Mouse (Mus musculus) kidney, embryonic 16.5 days (tissue): ENCODE data around the gene Amhr2. TPM values are rescaled to one million over a fixed set of nuclear protein-coding genes. Genes with fewer than 3 reads are reported as not detected.

Source experiments
- ATAC-seq: fragments of 200-750 bp; cut with Nextera tagmentation; 2 replicates; pipeline ENCODE4 v1.8.0; 2017; ENCODE audit warnings: moderate TSS enrichment; ENCODE audit not compliant: low FRiP score, low TSS enrichment
- H3K27ac ChIP-seq: fragments of 300-500 bp; sonication (generic); 2 replicates; pipeline ENCODE4 v1.5.1; 2014; ENCODE audit warnings: low read length
- H3K27me3 ChIP-seq: fragments of 300-500 bp; sonication (generic); 2 replicates; pipeline ENCODE4 v1.6.1; 2014; ENCODE audit warnings: low read length, control low read depth, mixed read lengths; ENCODE audit not compliant: insufficient read depth
- H3K36me3 ChIP-seq: fragments of 300-500 bp; sonication (generic); 2 replicates; pipeline ENCODE4 v1.6.1; 2014; ENCODE audit warnings: low read length, control low read depth, mixed read lengths; ENCODE audit not compliant: insufficient read depth
- H3K4me1 ChIP-seq: fragments of 300-500 bp; sonication (generic); 2 replicates; pipeline ENCODE4 v1.6.1; 2014; ENCODE audit warnings: low read length, control low read depth, mixed read lengths; ENCODE audit not compliant: insufficient read depth
- H3K4me2 ChIP-seq: fragments of 300-500 bp; sonication (generic); replicated peaks from 2 replicates; pipeline ENCODE4 v1.6.1; 2014; ENCODE audit warnings: low read depth, low read length
- H3K4me3 ChIP-seq: fragments of 300-500 bp; sonication (generic); 2 replicates; pipeline ENCODE4 v1.5.1; 2014; ENCODE audit warnings: mild to moderate bottlenecking, low read length
- H3K9ac ChIP-seq: fragments of 300-500 bp; sonication (generic); replicated peaks from 2 replicates; pipeline ENCODE4 v1.6.1; 2014; ENCODE audit warnings: low read length
- H3K9me3 ChIP-seq: fragments of 300-500 bp; sonication (generic); 2 replicates; pipeline ENCODE4 v1.6.1; 2016; ENCODE audit warnings: low read length, control low read depth
- WGBS: fragments of 180-500 bp; shearing (Covaris S2); extraction: QIAGEN DNeasy Blood & Tissue Kit; methylation state at CpG from one replicate; pipeline ENCODE4 v1.1.7; 2014; 5-methylcytosine and 5-hydroxymethylcytosine counted together
- polyA plus RNA-seq: library from polyadenylated mRNA; unstranded; fragments of >200 nt; fragmentation: Nextera tagmentation; extraction: Ambion mirVana; gene quantifications from 2 replicates; pipeline ENCODE4 v1.2.1, GENCODE M21; 2015

Gene Amhr2
- polyA plus RNA-seq, 1 experiment from 2014 or later: 1.7 TPM

GRCm38 (mm10) chr15:102463666-102464065 lies 18.5 kb downstream of the Amhr2 start:
- Histone ChIP-seq H3K4me2 (no peak overlapping the region), H3K9ac (no peak overlapping the region), H3K36me3 (peaks cover 5% of the 10 kb centered on the region), H3K4me3 (no peak overlapping the region), H3K4me1 (peaks cover 20% of the 10 kb centered on the region), H3K9me3 (peaks cover 2% of the 10 kb centered on the region; the same call in 1 of the 2 replicates), H3K27ac (no peak overlapping the region), H3K27me3 (no peaks in the 10 kb centered on the region)
- no peak for ATAC-seq

- Histone ChIP-seq H3K27ac (no peak overlapping the region), H3K4me1 (peaks cover 13% of the 10 kb centered on the region), H3K36me3 (no peaks in the 10 kb centered on the region; the same call in 1 of the 2 replicates), H3K9ac (no peak overlapping the region), H3K27me3 (no peaks in the 10 kb centered on the region), H3K4me2 (no peak overlapping the region), H3K4me3 (no peak overlapping the region), H3K9me3 (peaks cover 5% of the 10 kb centered on the region; the same call in 1 of the 2 replicates)
- 95% methylated on average over 9 of the region's 9 CpGs for WGBS
- no peak for ATAC-seq
These were observed 23.7 kb downstream of the Amhr2 start for GRCm38 (mm10) chr15:102468675-102469370.

- WGBS: 0% methylated on average over 36 of the region's 40 CpGs
- peak; percentile 99 for ATAC-seq
- Histone ChIP-seq H3K27ac (peak within 1 kb of the TSS; percentile 99), H3K4me2 (peak within 1 kb of the TSS; percentile 71), H3K36me3 (peaks cover 8% of the 10 kb centered on the region), H3K4me3 (peak within 1 kb of the TSS; percentile 97), H3K27me3 (no peaks in the 10 kb centered on the region), H3K9me3 (peaks cover 5% of the 10 kb centered on the region; the same call in 1 of the 2 replicates), H3K4me1 (peaks cover 13% of the 10 kb centered on the region), H3K9ac (peak within 1 kb of the TSS; percentile 98)
These were observed 25.0 kb downstream of the Amhr2 start, which contains the start of gene Pcbp2 for GRCm38 (mm10) chr15:102470183-102470604. Pcbp2 (plus strand) TSS chr15:102470539.

GRCm38 (mm10) chr15:102470605-102471294 lies 25.6 kb downstream of the Amhr2 start:
- Histone ChIP-seq H3K4me3 (peak overlapping the region; percentile 97), H3K9ac (peak overlapping the region; percentile 98), H3K9me3 (peaks cover 5% of the 10 kb centered on the region; the same call in 1 of the 2 replicates), H3K27me3 (no peaks in the 10 kb centered on the region), H3K4me1 (peaks cover 13% of the 10 kb centered on the region), H3K27ac (peak overlapping the region; percentile 99), H3K36me3 (peaks cover 14% of the 10 kb centered on the region), H3K4me2 (peak overlapping the region; percentile 71)
- peak; percentile 69 for ATAC-seq
- WGBS: 1% methylated on average over 36 of the region's 67 CpGs

- H3K4me1 ChIP-seq: peaks cover 13% of the 10 kb centered on the region
- H3K4me2 ChIP-seq: peak overlapping the region; percentile 71
- H3K9me3 ChIP-seq: peaks cover 5% of the 10 kb centered on the region; the same call in 1 of the 2 replicates
- ATAC-seq: no peak
- H3K4me3 ChIP-seq: peak overlapping the region; percentile 97
- H3K9ac ChIP-seq: peak overlapping the region; percentile 98
- H3K36me3 ChIP-seq: peaks cover 19% of the 10 kb centered on the region
- no peaks in the 10 kb centered on the region for H3K27me3 ChIP-seq
- H3K27ac ChIP-seq: peak overlapping the region; percentile 99
- under 1% methylated on average over 10 of the region's 10 CpGs for WGBS
These were observed 26.1 kb downstream of the Amhr2 start for GRCm38 (mm10) chr15:102471295-102471645.

- Histone ChIP-seq H3K4me3 (peak overlapping the region; percentile 97), H3K4me2 (peak overlapping the region; percentile 71), H3K36me3 (peaks cover 23% of the 10 kb centered on the region), H3K9ac (0 out of 2 replicates have a peak overlapping the region, but pooled peaks have one; percentile 44), H3K27ac (no peak overlapping the region), H3K9me3 (peaks cover 5% of the 10 kb centered on the region; the same call in 1 of the 2 replicates), H3K27me3 (no peaks in the 10 kb centered on the region), H3K4me1 (peaks cover 13% of the 10 kb centered on the region)
- no peak for ATAC-seq
These were observed 26.6 kb downstream of the Amhr2 start for GRCm38 (mm10) chr15:102471727-102472126.

GRCm38 (mm10) chr15:102473246-102473645 lies 28.1 kb downstream of the Amhr2 start:
- 29% methylated on average over 2 of the region's 2 CpGs for WGBS
- no peak overlapping the region for H3K4me2 ChIP-seq
- no peak overlapping the region for H3K4me3 ChIP-seq
- peaks cover 13% of the 10 kb centered on the region for H3K4me1 ChIP-seq
- peaks cover 30% of the 10 kb centered on the region for H3K36me3 ChIP-seq
- no peaks in the 10 kb centered on the region for H3K27me3 ChIP-seq
- H3K27ac ChIP-seq: no peak overlapping the region
- no peak overlapping the region for H3K9ac ChIP-seq
- no peak for ATAC-seq
- H3K9me3 ChIP-seq: peaks cover 5% of the 10 kb centered on the region; the same call in 1 of the 2 replicates

GRCm38 (mm10) chr15:102474520-102474919 lies 29.4 kb downstream of the Amhr2 start:
- 91% methylated on average over 2 of the region's 2 CpGs for WGBS
- no peak overlapping the region for H3K4me3 ChIP-seq
- H3K27me3 ChIP-seq: no peaks in the 10 kb centered on the region
- no peak for ATAC-seq
- no peaks in the 10 kb centered on the region for H3K9me3 ChIP-seq
- no peak overlapping the region for H3K27ac ChIP-seq
- H3K36me3 ChIP-seq: peaks cover 36% of the 10 kb centered on the region
- H3K4me1 ChIP-seq: peaks cover 13% of the 10 kb centered on the region
- H3K4me2 ChIP-seq: no peak overlapping the region
- H3K9ac ChIP-seq: no peak overlapping the region

- Histone ChIP-seq H3K4me3 (no peak overlapping the region), H3K9me3 (no peaks in the 10 kb centered on the region), H3K27ac (no peak overlapping the region), H3K36me3 (peaks cover 68% of the 10 kb centered on the region), H3K4me2 (no peak overlapping the region), H3K27me3 (no peaks in the 10 kb centered on the region), H3K9ac (no peak overlapping the region), H3K4me1 (no peaks in the 10 kb centered on the region)
- WGBS: 92% methylated on average over 3 of the region's 3 CpGs
- no peak for ATAC-seq
These were observed 38.0 kb downstream of the Amhr2 start for GRCm38 (mm10) chr15:102483136-102483535.

GRCm38 (mm10) chr15:102485853-102486252 lies 40.7 kb downstream of the Amhr2 start:
- 0 out of 2 replicates have a peak, but pooled peaks have one; percentile 23 for ATAC-seq
- Histone ChIP-seq H3K27ac (no peak overlapping the region), H3K4me1 (no peaks in the 10 kb centered on the region), H3K4me3 (no peak overlapping the region), H3K9ac (no peak overlapping the region), H3K36me3 (peaks cover 68% of the 10 kb centered on the region), H3K27me3 (no peaks in the 10 kb centered on the region), H3K4me2 (no peak overlapping the region), H3K9me3 (no peaks in the 10 kb centered on the region)
- WGBS: 90% methylated on average over 12 of the region's 12 CpGs
